Mouse (Mus musculus): Measurements from ENCODE around the gene Sds.
"Not testable (repeated sequence)": the region's sequence is repeated elsewhere in the genome, so short reads cannot be mapped to it uniquely, and the experiment has no call there.

The Sds gene

GRCm38 (mm10) chr5:120493440-120493839 is 17.1 kb downstream of the Sds start:
- DNase-seq = no peak

GRCm38 (mm10) chr5:120493873-120494395 is 17.6 kb downstream of the Sds start:
- no peak for DNase-seq

- no peak for DNase-seq
These were observed 18.9 kb downstream of the Sds start for GRCm38 (mm10) chr5:120495064-120495702.

- no peak for DNase-seq
These were observed 19.4 kb downstream of the Sds start for GRCm38 (mm10) chr5:120495703-120496226.

GRCm38 (mm10) chr5:120497071-120497470 is 20.7 kb downstream of the Sds start:
- no peak for DNase-seq

- DNase-seq = no peak
These were observed 22.9 kb downstream of the Sds start for GRCm38 (mm10) chr5:120499202-120499601.

- DNase-seq = not testable (repeated sequence)
These were observed 24.3 kb downstream of the Sds start for GRCm38 (mm10) chr5:120500609-120501008.

- DNase-seq = no peak
These were observed 25.9 kb downstream of the Sds start for GRCm38 (mm10) chr5:120502147-120502621.

GRCm38 (mm10) chr5:120502675-120503143 is 26.4 kb downstream of the Sds start:
- no peak for DNase-seq

- DNase-seq = peak; percentile 95
These were observed 26.9 kb downstream of the Sds start, which contains the start of gene Plbd2 for GRCm38 (mm10) chr5:120503144-120503795. TSS of gene Plbd2 (minus strand) at chr5:120503625.

GRCm38 (mm10) chr5:120505368-120505767 is 29.0 kb downstream of the Sds start:
- peak; percentile 87 for DNase-seq

GRCm38 (mm10) chr5:120505781-120506180 is 29.5 kb downstream of the Sds start:
- no peak for DNase-seq

- no peak for DNase-seq
These were observed 30.2 kb downstream of the Sds start for GRCm38 (mm10) chr5:120506490-120506889.

GRCm38 (mm10) chr5:120507311-120507710 is 31.0 kb downstream of the Sds start:
- DNase-seq = no peak

GRCm38 (mm10) chr5:120510982-120511642 is 34.8 kb downstream of the Sds start, which contains the start of gene Slc8b1:
TSS of gene Slc8b1 (plus strand) at chr5:120511168.
- peak; percentile 97 for DNase-seq

GRCm38 (mm10) chr5:120511643-120512220 is 35.4 kb downstream of the Sds start:
- no peak for DNase-seq

GRCm38 (mm10) chr5:120512911-120513555 is 36.7 kb downstream of the Sds start:
- peak; percentile 32 for DNase-seq

GRCm38 (mm10) chr5:120514031-120514677 is 37.8 kb downstream of the Sds start:
- no peak for DNase-seq

GRCm38 (mm10) chr5:120514754-120515153 is 38.4 kb downstream of the Sds start:
- peak; percentile 36 for DNase-seq

- no peak for DNase-seq
These were observed 39.1 kb downstream of the Sds start for GRCm38 (mm10) chr5:120515451-120515850.

GRCm38 (mm10) chr5:120516221-120516984 is 40.1 kb downstream of the Sds start:
- DNase-seq = no peak
